Mouse (Mus musculus) forebrain, postnatal 0 days (tissue): ENCODE measurements around the gene Rb1. TPM values are rescaled to one million over a fixed set of nuclear protein-coding genes. Genes with fewer than 3 reads are reported as not detected.

Source experiments
- ATAC-seq: fragments of 200-750 bp; cut with Nextera tagmentation; 2 replicates; pipeline ENCODE4 v1.8.0; 2017; ENCODE audit warnings: mild to moderate bottlenecking, moderate library complexity
- DNase-seq: peaks from one replicate; pipeline ENCODE4 v3.0.0-alpha.2; 2015
- H3K27ac ChIP-seq: fragments of 300-500 bp; sonication (generic); 2 replicates; pipeline ENCODE4 v1.5.1; 2014; ENCODE audit warnings: low read depth, mild to moderate bottlenecking, antibody characterized with exemption, low read length, moderate library complexity, mixed read lengths
- H3K27me3 ChIP-seq: fragments of 300-500 bp; sonication (generic); 2 replicates; pipeline ENCODE4 v1.6.1; 2014; ENCODE audit warnings: mild to moderate bottlenecking, low read length, mixed read lengths; ENCODE audit not compliant: insufficient read depth
- H3K36me3 ChIP-seq: fragments of 300-500 bp; sonication (generic); 2 replicates; pipeline ENCODE4 v1.6.1; 2014; ENCODE audit warnings: mild to moderate bottlenecking, moderate library complexity; ENCODE audit not compliant: insufficient read depth
- H3K4me1 ChIP-seq: fragments of 300-500 bp; sonication (generic); 2 replicates; pipeline ENCODE4 v1.6.1; 2014; ENCODE audit warnings: antibody characterized with exemption; ENCODE audit not compliant: insufficient read depth
- H3K4me2 ChIP-seq: fragments of 300-500 bp; sonication (generic); 2 replicates; pipeline ENCODE4 v1.6.1; 2014; ENCODE audit warnings: low read depth, mild to moderate bottlenecking, moderate library complexity
- H3K4me3 ChIP-seq: fragments of 300-500 bp; sonication (generic); 2 replicates; pipeline ENCODE4 v1.5.1; 2014; ENCODE audit warnings: low read depth, low read length, mixed read lengths
- H3K9ac ChIP-seq: fragments of 300-500 bp; sonication (generic); 2 replicates; pipeline ENCODE4 v1.6.1; 2014; ENCODE audit warnings: mild to moderate bottlenecking
- H3K9me3 ChIP-seq: fragments of 300-500 bp; sonication (generic); 2 replicates; pipeline ENCODE4 v1.6.1; 2016; ENCODE audit warnings: low read length
- CTCF ChIP-seq: sonication (generic); IDR thresholded peaks from 2 replicates; pipeline ENCODE4 v1.5.1; 2016; ENCODE audit warnings: antibody characterized with exemption, control low read depth, low read depth
- WGBS: fragments of 180-500 bp; shearing (Covaris S2); extraction: QIAGEN DNeasy Blood & Tissue Kit; methylation state at CpG from one replicate; pipeline ENCODE4 v1.1.7; 2014; 5-methylcytosine and 5-hydroxymethylcytosine counted together
- polyA plus RNA-seq: library from polyadenylated mRNA; unstranded; fragments of >200 nt; fragmentation: Nextera tagmentation; extraction: Ambion mirVana; gene quantifications from 2 replicates; pipeline ENCODE4 v1.2.1, GENCODE M21; 2015
- total RNA-seq: library from RNA; depleted of rRNA; stranded (reverse); fragments of >200 nt; gene quantifications from 2 replicates; pipeline ENCODE4 v1.2.3, GENCODE M21; 2014

Rb1 gene
- total and polyA plus RNA-seq, 2 experiments from 2014 or later: 20.6 to 37.9 TPM

DNA sequence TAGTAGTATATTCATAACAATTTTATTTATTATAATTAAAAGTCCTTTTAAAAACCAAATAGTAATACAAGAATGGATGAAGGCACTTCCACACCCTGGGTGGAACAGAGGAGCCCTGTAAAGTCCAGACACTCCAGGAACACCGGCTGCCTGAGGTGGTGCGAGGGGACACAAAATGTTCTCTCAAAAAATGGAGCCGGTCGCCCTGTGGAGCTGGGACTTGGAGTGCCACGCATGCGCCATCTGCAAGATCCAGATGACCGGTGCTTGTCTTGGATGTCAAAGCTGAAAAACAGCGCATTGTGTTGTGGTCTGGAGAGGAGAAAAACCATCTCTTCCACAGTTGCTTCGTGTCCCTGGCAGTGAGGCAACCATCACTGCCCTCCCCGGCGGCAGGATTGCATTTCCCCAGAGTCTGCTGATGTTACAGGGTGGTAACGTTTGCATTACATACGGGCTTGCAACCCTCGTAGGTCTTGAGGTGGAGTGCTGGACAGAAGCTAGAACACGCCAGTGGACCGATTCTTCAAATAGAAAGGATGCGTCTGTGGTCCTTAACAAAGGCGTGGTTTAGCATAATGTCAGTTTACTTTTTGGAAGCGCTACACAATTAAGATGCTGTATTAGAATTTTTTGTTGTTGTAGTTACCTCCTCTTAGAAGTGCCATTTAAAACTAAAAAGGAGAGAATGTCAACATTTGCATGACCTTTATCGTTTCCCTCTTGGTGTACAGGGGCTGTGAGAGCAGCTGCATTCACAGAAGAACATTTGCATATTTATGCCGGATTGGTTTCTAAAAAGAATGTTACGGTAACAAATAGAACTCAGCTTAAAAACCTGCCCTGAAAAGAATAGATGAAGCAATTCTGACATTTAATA is 9.5 kb upstream of the Rb1 start:
- no peak overlapping the region for H3K4me3 ChIP-seq
- H3K9ac ChIP-seq: no peak overlapping the region
- H3K27ac ChIP-seq: no peak overlapping the region
- ATAC-seq (peak; percentile 48), DNase-seq (peak; percentile 6)
- H3K27me3 ChIP-seq: no peaks in the 10 kb centered on the region
- H3K4me2 ChIP-seq: peak overlapping the region; percentile 20
- H3K9me3 ChIP-seq: no peaks in the 10 kb centered on the region
- no peaks in the 10 kb centered on the region for H3K36me3 ChIP-seq
- TF ChIP-seq CTCF: no peak
- H3K4me1 ChIP-seq: no peaks in the 10 kb centered on the region
- 54% methylated on average over 22 of the region's 22 CpGs for WGBS

GRCm38 (mm10) chr14:73333880-73334279 is 8.3 kb upstream of the Rb1 start:
- Histone ChIP-seq H3K27ac (no peak overlapping the region), H3K9ac (no peak overlapping the region), H3K4me1 (no peaks in the 10 kb centered on the region), H3K9me3 (no peaks in the 10 kb centered on the region), H3K4me3 (no peak overlapping the region), H3K4me2 (no peak overlapping the region), H3K27me3 (no peaks in the 10 kb centered on the region), H3K36me3 (no peaks in the 10 kb centered on the region)
- DNase-seq (no peak), ATAC-seq (no peak)
- no peak for TF ChIP-seq CTCF
- 96% methylated on average over 3 of the region's 3 CpGs for whole genome bisulfite sequencing

GRCm38 (mm10) chr14:73331386-73331785 is 5.8 kb upstream of the Rb1 start:
- no peak overlapping the region for H3K9ac ChIP-seq
- no peaks in the 10 kb centered on the region for H3K36me3 ChIP-seq
- 93% methylated on average over 4 of the region's 4 CpGs for WGBS
- H3K4me2 ChIP-seq: no peak overlapping the region
- no peak overlapping the region for H3K4me3 ChIP-seq
- TF ChIP-seq CTCF: no peak
- no peaks in the 10 kb centered on the region for H3K27me3 ChIP-seq
- DNase-seq: no peak
- H3K4me1 ChIP-seq: 0 out of 2 replicates have a peak, but pooled peaks cover 7% of the 10 kb centered on the region
- ATAC-seq: no peak
- H3K27ac ChIP-seq: no peak overlapping the region
- H3K9me3 ChIP-seq: no peaks in the 10 kb centered on the region

DNA sequence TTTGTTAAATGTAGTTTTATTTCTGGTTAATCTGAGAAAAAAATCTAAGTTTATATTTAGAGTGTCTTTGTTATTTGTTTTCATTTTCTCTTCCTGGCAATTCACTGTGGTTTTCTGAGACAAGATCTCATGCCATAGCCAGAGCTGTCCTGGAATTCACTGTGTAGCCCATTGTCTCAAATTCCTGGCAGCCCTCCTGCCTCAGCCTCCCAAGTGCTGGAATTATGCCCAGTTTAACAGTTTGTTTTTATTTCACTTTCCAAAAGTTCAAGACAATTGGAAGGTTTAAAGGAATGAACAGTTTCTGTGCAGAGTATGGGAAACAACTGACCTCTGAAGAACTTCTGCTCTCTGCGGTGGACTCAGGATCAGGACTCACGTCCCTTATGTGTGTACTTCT is 4.2 kb upstream of the Rb1 start:
- DNase-seq (no peak), ATAC-seq (no peak)
- no peak overlapping the region for H3K9ac ChIP-seq
- no peak for TF ChIP-seq CTCF
- no peak overlapping the region for H3K4me2 ChIP-seq
- no peak overlapping the region for H3K4me3 ChIP-seq
- no peak overlapping the region for H3K27ac ChIP-seq
- H3K4me1 ChIP-seq: 0 out of 2 replicates have a peak, but pooled peaks cover 7% of the 10 kb centered on the region
- no peaks in the 10 kb centered on the region for H3K27me3 ChIP-seq
- no peaks in the 10 kb centered on the region for H3K36me3 ChIP-seq
- no peaks in the 10 kb centered on the region for H3K9me3 ChIP-seq
- WGBS: 88% methylated on average over 2 of the region's 2 CpGs

DNA sequence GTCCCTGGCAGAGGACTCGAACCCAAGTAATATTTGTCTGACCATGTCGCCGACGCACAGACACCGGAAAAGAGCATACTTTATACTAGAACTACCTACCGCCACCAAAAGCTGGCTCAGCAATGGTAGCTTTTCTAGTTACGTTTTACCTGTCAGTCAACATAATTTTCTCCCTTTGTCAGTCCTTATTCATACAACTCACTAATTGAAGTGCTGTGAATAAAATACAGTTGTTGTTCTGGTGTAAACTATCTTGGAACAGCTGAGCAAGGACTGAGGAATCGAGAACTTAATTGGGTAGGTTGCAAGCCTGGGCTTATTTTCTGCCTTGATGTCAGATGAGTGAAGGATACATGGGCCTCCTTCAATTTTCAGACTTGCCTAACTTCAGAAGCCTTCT is 889 bp upstream of the Rb1 start:
- Histone ChIP-seq H3K4me1 (0 out of 2 replicates have a peak, but pooled peaks cover 13% of the 10 kb centered on the region), H3K27ac (peak overlapping the region; percentile 93), H3K4me3 (peak overlapping the region; percentile 97), H3K9ac (peak overlapping the region; percentile 85), H3K4me2 (peak overlapping the region; percentile 66), H3K36me3 (no peaks in the 10 kb centered on the region), H3K27me3 (no peaks in the 10 kb centered on the region), H3K9me3 (no peaks in the 10 kb centered on the region)
- TF ChIP-seq CTCF: no peak
- 3% methylated on average over 8 of the region's 8 CpGs for WGBS
- ATAC-seq: peak; percentile 1; the same call in 1 of the 2 replicates
- DNase-seq: no peak

DNA sequence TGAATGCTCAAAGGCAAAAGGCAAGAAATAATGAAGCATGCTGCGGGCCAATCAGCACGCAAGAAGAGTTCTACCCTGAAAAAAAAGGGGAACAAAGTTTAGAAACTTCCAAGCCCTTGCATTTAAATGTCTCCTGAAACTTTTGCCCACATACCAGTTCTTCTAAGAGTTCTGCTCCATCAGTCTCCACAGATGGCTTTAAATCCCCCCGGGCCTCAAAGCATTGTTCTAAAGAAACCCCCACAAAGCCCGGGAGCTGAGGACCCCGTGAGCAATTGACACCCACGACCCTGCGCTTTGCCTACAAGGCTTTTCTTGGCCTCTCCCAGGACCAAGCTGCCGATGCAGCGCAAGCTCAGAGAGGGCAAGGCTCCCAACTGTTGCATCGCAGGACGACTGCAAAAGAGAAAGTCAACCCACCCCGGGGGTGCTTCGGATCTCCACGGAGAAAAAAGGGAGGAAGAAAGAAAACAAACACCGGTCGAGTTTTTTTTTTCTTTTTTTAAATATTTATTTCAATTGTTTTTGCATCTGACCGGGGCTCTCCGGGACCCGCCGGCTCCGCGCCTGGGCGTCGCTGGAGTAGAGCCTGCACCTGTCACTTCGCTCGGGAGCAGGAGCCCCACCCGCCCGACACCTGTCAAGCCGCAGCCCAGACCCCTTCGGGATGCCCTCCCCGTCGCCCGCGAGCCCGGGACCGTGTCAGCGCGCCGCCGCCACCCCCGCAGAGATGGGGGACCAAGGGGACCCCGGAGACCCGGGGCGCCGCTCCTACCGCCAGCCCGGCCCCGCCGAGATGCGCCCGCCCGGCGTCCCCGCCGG is 777 bp downstream of the Rb1 start:
- Histone ChIP-seq H3K9me3 (no peaks in the 10 kb centered on the region), H3K4me3 (peak overlapping the region; percentile 97), H3K27me3 (no peaks in the 10 kb centered on the region), H3K4me1 (0 out of 2 replicates have a peak, but pooled peaks cover 13% of the 10 kb centered on the region), H3K9ac (peak overlapping the region; percentile 85), H3K4me2 (peak overlapping the region; percentile 66), H3K27ac (peak overlapping the region; percentile 93), H3K36me3 (0 out of 2 replicates have a peak, but pooled peaks cover 3% of the 10 kb centered on the region)
- no peak for TF ChIP-seq CTCF
- ATAC-seq (peak; percentile 32; the same call in 1 of the 2 replicates), DNase-seq (peak; percentile 36)
- 1% methylated on average over 45 of the region's 55 CpGs for WGBS
